Mouse (Mus musculus): Measurements from ENCODE around the gene Incenp. TPM values are rescaled to one million over a fixed set of nuclear protein-coding genes. Genes with fewer than 3 reads are reported as not detected.
"Not testable (repeated sequence)": the region's sequence is repeated elsewhere in the genome, so short reads cannot be mapped to it uniquely, and the experiment has no call there.

Incenp gene
- polyA plus RNA-seq, 1 experiment from 2014 or later, result 100 TPM

GRCm38 (mm10) chr19:9878186-9878835, 21.0 kb downstream of the Incenp start:
- Histone ChIP-seq H3K9me3 (replicated peaks) (no peaks in the 10 kb centered on the region), H3K27me3 (no peaks in the 10 kb centered on the region), H3K4me1 (replicated peaks) (peaks cover 10% of the 10 kb centered on the region; the same call in 1 of the 2 replicates), H3K36me3 (peaks cover 100% of the 10 kb centered on the region), H3K9ac (no peak overlapping the region), H3K4me3 (replicated peaks) (no peak overlapping the region), H3K4me2 (no peak overlapping the region), H3K27ac (no peak overlapping the region)
- ATAC-seq (ENCODE audit: low read depth) (no peak), DNase-seq (no peak)
- 96% methylated on average over 20 of the region's 20 CpGs for WGBS (ENCODE audit: insufficient replicate concordance)

- no peak for DNase-seq
- ATAC-seq (ENCODE audit: low read depth), result no peak
- Histone ChIP-seq H3K27ac (no peak overlapping the region), H3K36me3 (peaks cover 14% of the 10 kb centered on the region), H3K27me3 (no peaks in the 10 kb centered on the region), H3K9ac (no peak overlapping the region), H3K4me1 (replicated peaks) (no peaks in the 10 kb centered on the region), H3K4me2 (no peak overlapping the region), H3K4me3 (replicated peaks) (no peak overlapping the region), H3K9me3 (replicated peaks) (no peaks in the 10 kb centered on the region)
Measured at GRCm38 (mm10) chr19:9865466-9865865, 33.9 kb downstream of the Incenp start.

GRCm38 (mm10) chr19:9864856-9865255, 34.5 kb downstream of the Incenp start:
- Histone ChIP-seq H3K4me2 (no peak overlapping the region), H3K9me3 (replicated peaks) (no peaks in the 10 kb centered on the region), H3K9ac (no peak overlapping the region), H3K36me3 (peaks cover 8% of the 10 kb centered on the region), H3K27me3 (no peaks in the 10 kb centered on the region), H3K27ac (no peak overlapping the region), H3K4me1 (replicated peaks) (no peaks in the 10 kb centered on the region), H3K4me3 (replicated peaks) (no peak overlapping the region)
- no peak for ATAC-seq (ENCODE audit: low read depth)
- DNase-seq, result no peak
- 83% methylated on average over 1 of the region's 1 CpGs for WGBS (ENCODE audit: insufficient replicate concordance)

- not testable (repeated sequence) for ATAC-seq (ENCODE audit: low read depth); H3K9ac ChIP-seq; H3K27ac ChIP-seq; H3K27me3 ChIP-seq; DNase-seq; H3K36me3 ChIP-seq; H3K9me3 ChIP-seq (replicated peaks); H3K4me2 ChIP-seq; H3K4me3 ChIP-seq (replicated peaks); H3K4me1 ChIP-seq (replicated peaks)
- 72% methylated on average over 2 of the region's 3 CpGs for WGBS (ENCODE audit: insufficient replicate concordance)
Measured at GRCm38 (mm10) chr19:9860821-9861220, 38.5 kb downstream of the Incenp start.

- not testable (repeated sequence) for H3K9ac ChIP-seq; H3K27ac ChIP-seq; H3K9me3 ChIP-seq (replicated peaks); H3K36me3 ChIP-seq; H3K27me3 ChIP-seq; H3K4me1 ChIP-seq (replicated peaks); H3K4me3 ChIP-seq (replicated peaks); H3K4me2 ChIP-seq; ATAC-seq (ENCODE audit: low read depth); DNase-seq
- WGBS (ENCODE audit: insufficient replicate concordance), result 48% methylated on average over 3 of the region's 3 CpGs
Measured at GRCm38 (mm10) chr19:9849368-9850075, 49.8 kb downstream of the Incenp start.

- 59% methylated on average over 2 of the region's 2 CpGs for WGBS (ENCODE audit: insufficient replicate concordance)
- no peak within 1 kb of the TSS for H3K4me2 ChIP-seq
- H3K4me3 ChIP-seq (replicated peaks), result no peak within 1 kb of the TSS
- no peaks in the 10 kb centered on the region for H3K27me3 ChIP-seq
- no peaks in the 10 kb centered on the region for H3K36me3 ChIP-seq
- no peak for DNase-seq
- no peaks in the 10 kb centered on the region for H3K4me1 ChIP-seq (replicated peaks)
- H3K9ac ChIP-seq, result no peak within 1 kb of the TSS
- no peak for ATAC-seq (ENCODE audit: low read depth)
- no peaks in the 10 kb centered on the region for H3K9me3 ChIP-seq (replicated peaks)
- no peak within 1 kb of the TSS for H3K27ac ChIP-seq
Measured at GRCm38 (mm10) chr19:9847262-9847661, 52.1 kb downstream of the Incenp start, which contains the start of gene Scgb2a2. Gene Scgb2a2 (plus strand): TSS chr19:9847562.

GRCm38 (mm10) chr19:9837341-9837715, 62.0 kb downstream of the Incenp start:
- no peaks in the 10 kb centered on the region for H3K27me3 ChIP-seq
- no peaks in the 10 kb centered on the region for H3K4me1 ChIP-seq (replicated peaks)
- no peaks in the 10 kb centered on the region for H3K36me3 ChIP-seq
- no peak overlapping the region for H3K9ac ChIP-seq
- WGBS (ENCODE audit: insufficient replicate concordance), result 45% methylated on average over 2 of the region's 2 CpGs
- no peak overlapping the region for H3K27ac ChIP-seq
- DNase-seq (no peak), ATAC-seq (ENCODE audit: low read depth) (no peak)
- no peak overlapping the region for H3K4me3 ChIP-seq (replicated peaks)
- no peaks in the 10 kb centered on the region for H3K9me3 ChIP-seq (replicated peaks)
- H3K4me2 ChIP-seq, result no peak overlapping the region

- H3K9me3 ChIP-seq (replicated peaks); H3K27me3 ChIP-seq; H3K36me3 ChIP-seq; H3K27ac ChIP-seq; H3K4me1 ChIP-seq (replicated peaks); H3K9ac ChIP-seq: not testable (repeated sequence)
- WGBS (ENCODE audit: insufficient replicate concordance), result 11% methylated on average over 18 of the region's 21 CpGs
- ATAC-seq (ENCODE audit: low read depth) (peak; percentile 71), DNase-seq (peak; percentile 60)
- H3K4me2 ChIP-seq, result peak overlapping the region; percentile 62
- peak overlapping the region; percentile 47 for H3K4me3 ChIP-seq (replicated peaks)
Measured at GRCm38 (mm10) chr19:9836581-9837340, 62.6 kb downstream of the Incenp start.

Small RNAs within 50 kb of the gene (microRNA-seq; reads per million reads assigned to microRNA genes)
- gene Gm22369 (not detected), gene Gm24484 (not detected)

Other genes starting within 250 kb of the Incenp start
- gene Scgb2a2, start 52.0 kb downstream of the Incenp start, polyA plus RNA-seq (2015; fragmentation: Nextera tagmentation; extraction: Ambion mirVana), result not detected in 2 replicates
- gene Fth1, start 81.0 kb upstream of the Incenp start, polyA plus RNA-seq (2015; fragmentation: Nextera tagmentation; extraction: Ambion mirVana), result 5,062 and 5,153 TPM in 2 replicates
- gene Best1, start 102.1 kb upstream of the Incenp start, polyA plus RNA-seq (2015; fragmentation: Nextera tagmentation; extraction: Ambion mirVana), result 0.17 and 0.20 TPM in 2 replicates
- gene Rab3il1, start 102.1 kb upstream of the Incenp start, polyA plus RNA-seq (2015; fragmentation: Nextera tagmentation; extraction: Ambion mirVana), result 196 and 207 TPM in 2 replicates
- 5.3 and 7.3 TPM in 2 replicates for gene Fads3, start 142.0 kb upstream of the Incenp start, polyA plus RNA-seq (2015; fragmentation: Nextera tagmentation; extraction: Ambion mirVana)
- 66.8 and 76.0 TPM in 2 replicates for gene Fads2, start 202.2 kb upstream of the Incenp start, polyA plus RNA-seq (2015; fragmentation: Nextera tagmentation; extraction: Ambion mirVana)

Data from liver, embryonic 13.5 days (tissue).